Mouse (Mus musculus) intestine, embryonic 15.5 days (tissue): ENCODE measurements at regions not wholly inside any gene's neighbourhood (a gene's known extent, or its start where the extent isn't known, plus 50 kb on each side); places are given as distances from the start of the nearest gene placed in this dataset.

Experiments used
- ATAC-seq: fragments of 200-750 bp; cut with Nextera tagmentation; 2 replicates; pipeline ENCODE4 v1.8.0; 2017; ENCODE audit warnings: moderate TSS enrichment, moderate library complexity
- H3K27ac ChIP-seq: fragments of 300-500 bp; sonication (generic); 2 replicates; pipeline ENCODE4 v1.5.1; 2015; ENCODE audit warnings: mild to moderate bottlenecking, inconsistent platforms
- H3K27me3 ChIP-seq: fragments of 300-500 bp; sonication (generic); replicated peaks from 2 replicates; pipeline ENCODE4 v1.6.1; 2015; ENCODE audit warnings: inconsistent platforms
- H3K36me3 ChIP-seq: fragments of 300-500 bp; sonication (generic); 2 replicates; pipeline ENCODE4 v1.6.1; 2015; ENCODE audit warnings: inconsistent platforms
- H3K4me1 ChIP-seq: fragments of 300-500 bp; sonication (generic); replicated peaks from 2 replicates; pipeline ENCODE4 v1.6.1; 2015; ENCODE audit warnings: inconsistent platforms
- H3K4me2 ChIP-seq: fragments of 300-500 bp; sonication (generic); replicated peaks from 2 replicates; pipeline ENCODE4 v1.6.1; 2015; ENCODE audit warnings: mild to moderate bottlenecking, inconsistent platforms
- H3K4me3 ChIP-seq: fragments of 300-500 bp; sonication (generic); replicated peaks from 2 replicates; pipeline ENCODE4 v1.5.1; 2015; ENCODE audit warnings: inconsistent platforms
- H3K9ac ChIP-seq: fragments of 300-500 bp; sonication (generic); 2 replicates; pipeline ENCODE4 v1.6.1; 2015; ENCODE audit warnings: inconsistent platforms
- H3K9me3 ChIP-seq: fragments of 300-500 bp; sonication (generic); 2 replicates; pipeline ENCODE4 v1.6.1; 2016; ENCODE audit warnings: inconsistent platforms
- WGBS: fragments of 180-500 bp; shearing (Covaris S2); methylation state at CpG from one replicate; pipeline ENCODE4 v1.1.7; 2015; 5-methylcytosine and 5-hydroxymethylcytosine counted together

GRCm38 (mm10) chr1:76993776-76994175, 521.1 kb downstream of the Epha4 start:
- no peak overlapping the region for H3K9ac ChIP-seq
- H3K4me1 ChIP-seq: no peaks in the 10 kb centered on the region
- WGBS: 61% methylated on average over 2 of the region's 2 CpGs
- H3K4me3 ChIP-seq: no peak overlapping the region
- ATAC-seq: peak; percentile 45; the same call in 1 of the 2 replicates
- H3K27ac ChIP-seq: no peak overlapping the region
- H3K36me3 ChIP-seq: no peaks in the 10 kb centered on the region
- H3K9me3 ChIP-seq: no peaks in the 10 kb centered on the region
- no peaks in the 10 kb centered on the region for H3K27me3 ChIP-seq
- H3K4me2 ChIP-seq: no peak overlapping the region

GRCm38 (mm10) chr1:77008001-77008400, 506.9 kb downstream of the Epha4 start:
- 88% methylated on average over 6 of the region's 6 CpGs for WGBS
- Histone ChIP-seq H3K4me3 (no peak overlapping the region), H3K4me1 (no peaks in the 10 kb centered on the region), H3K4me2 (no peak overlapping the region), H3K27ac (no peak overlapping the region), H3K9ac (no peak overlapping the region), H3K36me3 (no peaks in the 10 kb centered on the region), H3K27me3 (no peaks in the 10 kb centered on the region), H3K9me3 (no peaks in the 10 kb centered on the region)
- no peak for ATAC-seq

GRCm38 (mm10) chr1:77010608-77011214, 504.2 kb downstream of the Epha4 start:
- Histone ChIP-seq H3K9me3 (no peaks in the 10 kb centered on the region), H3K4me1 (no peaks in the 10 kb centered on the region), H3K4me2 (no peak overlapping the region), H3K4me3 (no peak overlapping the region), H3K36me3 (no peaks in the 10 kb centered on the region), H3K27ac (no peak overlapping the region), H3K9ac (no peak overlapping the region), H3K27me3 (no peaks in the 10 kb centered on the region)
- WGBS: 60% methylated on average over 8 of the region's 8 CpGs
- no peak for ATAC-seq

- no peak for ATAC-seq
- no peak overlapping the region for H3K4me2 ChIP-seq
- no peaks in the 10 kb centered on the region for H3K9me3 ChIP-seq
- H3K9ac ChIP-seq: no peak overlapping the region
- H3K27me3 ChIP-seq: no peaks in the 10 kb centered on the region
- 90% methylated on average over 4 of the region's 4 CpGs for WGBS
- H3K27ac ChIP-seq: no peak overlapping the region
- no peak overlapping the region for H3K4me3 ChIP-seq
- no peaks in the 10 kb centered on the region for H3K4me1 ChIP-seq
- H3K36me3 ChIP-seq: no peaks in the 10 kb centered on the region
Observed at GRCm38 (mm10) chr1:77027656-77028055, 487.2 kb downstream of the Epha4 start.

- H3K27ac ChIP-seq: no peak overlapping the region
- WGBS: 79% methylated on average over 6 of the region's 6 CpGs
Observed at GRCm38 (mm10) chr1:77028216-77028615, 486.7 kb downstream of the Epha4 start.

GRCm38 (mm10) chr1:77029091-77029490, 485.8 kb downstream of the Epha4 start:
- ATAC-seq: no peak
- H3K27ac ChIP-seq: no peak overlapping the region
- no peaks in the 10 kb centered on the region for H3K4me1 ChIP-seq
- H3K36me3 ChIP-seq: no peaks in the 10 kb centered on the region
- no peak overlapping the region for H3K9ac ChIP-seq
- WGBS: 76% methylated on average over 6 of the region's 6 CpGs
- no peaks in the 10 kb centered on the region for H3K9me3 ChIP-seq
- no peaks in the 10 kb centered on the region for H3K27me3 ChIP-seq
- no peak overlapping the region for H3K4me2 ChIP-seq
- H3K4me3 ChIP-seq: no peak overlapping the region

More at GRCm38 (mm10) chr1:77028216-77028615, 486.7 kb downstream of the Epha4 start:
- no peak overlapping the region for H3K4me2 ChIP-seq
- no peaks in the 10 kb centered on the region for H3K4me1 ChIP-seq
- ATAC-seq: no peak
- no peaks in the 10 kb centered on the region for H3K9me3 ChIP-seq
- H3K9ac ChIP-seq: no peak overlapping the region
- H3K36me3 ChIP-seq: no peaks in the 10 kb centered on the region
- H3K4me3 ChIP-seq: no peak overlapping the region
- H3K27me3 ChIP-seq: no peaks in the 10 kb centered on the region

GRCm38 (mm10) chr1:77043749-77044564, 470.9 kb downstream of the Epha4 start:
- Histone ChIP-seq H3K27ac (no peak overlapping the region), H3K27me3 (no peaks in the 10 kb centered on the region), H3K9ac (no peak overlapping the region), H3K4me3 (no peak overlapping the region), H3K4me1 (no peaks in the 10 kb centered on the region), H3K36me3 (no peaks in the 10 kb centered on the region), H3K9me3 (no peaks in the 10 kb centered on the region), H3K4me2 (no peak overlapping the region)
- 48% methylated on average over 14 of the region's 14 CpGs for WGBS
- ATAC-seq: no peak

GRCm38 (mm10) chr1:77048720-77049406, 466.0 kb downstream of the Epha4 start:
- Histone ChIP-seq H3K27me3 (no peaks in the 10 kb centered on the region), H3K36me3 (no peaks in the 10 kb centered on the region), H3K27ac (no peak overlapping the region), H3K9me3 (no peaks in the 10 kb centered on the region), H3K9ac (no peak overlapping the region), H3K4me3 (no peak overlapping the region), H3K4me2 (no peak overlapping the region), H3K4me1 (no peaks in the 10 kb centered on the region)
- WGBS: 94% methylated on average over 7 of the region's 7 CpGs
- no peak for ATAC-seq

- no peak overlapping the region for H3K9ac ChIP-seq
- H3K4me1 ChIP-seq: no peaks in the 10 kb centered on the region
- no peak overlapping the region for H3K4me2 ChIP-seq
- H3K27ac ChIP-seq: no peak overlapping the region
- no peaks in the 10 kb centered on the region for H3K27me3 ChIP-seq
- no peak overlapping the region for H3K4me3 ChIP-seq
- WGBS: 28% methylated on average over 5 of the region's 5 CpGs
- ATAC-seq: no peak; the same call in 1 of the 2 replicates
- H3K9me3 ChIP-seq: no peaks in the 10 kb centered on the region
- no peaks in the 10 kb centered on the region for H3K36me3 ChIP-seq
Observed at GRCm38 (mm10) chr1:77051239-77051638, 463.6 kb downstream of the Epha4 start.

GRCm38 (mm10) chr1:77053837-77054540, 460.9 kb downstream of the Epha4 start:
- no peaks in the 10 kb centered on the region for H3K27me3 ChIP-seq
- 48% methylated on average over 4 of the region's 4 CpGs for WGBS
- no peaks in the 10 kb centered on the region for H3K4me1 ChIP-seq
- no peaks in the 10 kb centered on the region for H3K36me3 ChIP-seq
- no peak overlapping the region for H3K4me2 ChIP-seq
- H3K27ac ChIP-seq: no peak overlapping the region
- no peak overlapping the region for H3K4me3 ChIP-seq
- no peak overlapping the region for H3K9ac ChIP-seq
- ATAC-seq: no peak
- no peaks in the 10 kb centered on the region for H3K9me3 ChIP-seq

- H3K4me1 ChIP-seq: no peaks in the 10 kb centered on the region
- 90% methylated on average over 3 of the region's 3 CpGs for WGBS
- H3K27ac ChIP-seq: no peak overlapping the region
- no peak overlapping the region for H3K4me2 ChIP-seq
- no peak for ATAC-seq
- no peaks in the 10 kb centered on the region for H3K36me3 ChIP-seq
- H3K4me3 ChIP-seq: no peak overlapping the region
- no peaks in the 10 kb centered on the region for H3K27me3 ChIP-seq
- H3K9ac ChIP-seq: no peak overlapping the region
- no peaks in the 10 kb centered on the region for H3K9me3 ChIP-seq
Observed at GRCm38 (mm10) chr1:77062468-77062867, 452.4 kb downstream of the Epha4 start.

GRCm38 (mm10) chr1:77073071-77073470, 441.8 kb downstream of the Epha4 start:
- Histone ChIP-seq H3K9ac (no peak overlapping the region), H3K27ac (no peak overlapping the region), H3K4me2 (no peak overlapping the region), H3K4me1 (no peaks in the 10 kb centered on the region), H3K4me3 (no peak overlapping the region), H3K9me3 (no peaks in the 10 kb centered on the region), H3K36me3 (no peaks in the 10 kb centered on the region), H3K27me3 (no peaks in the 10 kb centered on the region)
- no peak for ATAC-seq
- WGBS: 52% methylated on average over 1 of the region's 1 CpGs
